Comparison of ENCODE assay signal across 9 mouse cellular contexts in genomic region chr9:96134916-96135315, GRCm38 (mm10). TPM values are rescaled to one million over a fixed set of nuclear protein-coding genes. Genes with fewer than 3 reads are reported as not detected.
DNase-seq lines count a peak whose midpoint lies in the region; ATAC-seq and TF ChIP-seq lines count a peak whose summit lies in the region.
"Had no signal": no experiment of that assay in that cellular context is flagged by ENCODE, and none has a peak within 500 bp of the region (broad histone marks: within the 10 kb centered on the region; RNA-seq: fewer than 3 reads in every experiment).

No protein-coding gene starts in this region.

- H3K27ac ChIP-seq in CH12.LX (ENCODE audit: insufficient read depth, low read depth) = no peak overlapping the region
- no peak overlapping the region for H3K27ac ChIP-seq in midbrain, embryonic 13.5 days
- no peak overlapping the region for H3K27ac ChIP-seq in kidney, embryonic 16.5 days (ENCODE audit: low read length)
- H3K27ac ChIP-seq: neural tube, embryonic 12.5 days had no signal

- no peak overlapping the region for H3K4me3 ChIP-seq in CH12.LX (replicated peaks in 1 of 3; ENCODE audit: low read depth in 2 of 3, low read length in 2 of 3, poor library complexity in 1 of 3)
- H3K4me3 ChIP-seq in midbrain, embryonic 13.5 days (replicated peaks) = no peak overlapping the region
- no peak overlapping the region for H3K4me3 ChIP-seq in kidney, embryonic 16.5 days (ENCODE audit: low read length)
- H3K4me3 ChIP-seq: neural tube, embryonic 12.5 days had no signal

- POLR2A ChIA-PET in Patski (lab: Charles Lee) = no interaction called here

- DNase-seq in CH12.LX (ENCODE audit: extremely low read depth) (peak; percentile 9), Patski (ENCODE audit: low read depth, low spot score) (no peak)
- DNase-seq in gastrocnemius, postnatal 36 days = peak; percentile 44 to 54
- peak; percentile 35 to 36 for DNase-seq in left cerebral cortex, adult 18-20 months (ENCODE audit: low spot score in 2 of 2)
- peak; percentile 36 for DNase-seq in right cerebral cortex, postnatal 25 days
- no peak for DNase-seq in cerebellum, adult 9-11 months

- H3K9ac ChIP-seq in CH12.LX (ENCODE audit: insufficient read depth, low read depth) = no peak overlapping the region
- no peak overlapping the region for H3K9ac ChIP-seq in midbrain, embryonic 13.5 days (replicated peaks)
- no peak overlapping the region for H3K9ac ChIP-seq in kidney, embryonic 16.5 days (replicated peaks; ENCODE audit: low read length)
- H3K9ac ChIP-seq: neural tube, embryonic 12.5 days had no signal

- in situ Hi-C loops in CH12.LX (cut with MboI; ENCODE audit: low pct_ligation_motif_present, low pct_unique_long_range_greater_than_20kb, low sequenced_read_pairs) = no loop called here
- in situ Hi-C loops in Patski (cut with MboI; ENCODE audit: low pct_unique_long_range_greater_than_20kb) = no loop called here

- CTCF ChIA-PET in Patski (lab: Charles Lee) = interaction anchor here (1.0 kb wide), 1 partner anchor 78 kb away, joined by 3 read pairs; no protein-coding TSS in a partner anchor

- peaks cover 0 to 1% of the 10 kb centered on the region in 2 experiments; a peak in 1 of 4 replicates for H3K4me1 ChIP-seq in CH12.LX (ENCODE audit: control insufficient read depth in 1 of 2, insufficient read depth in 2 of 2)
- H3K4me1 ChIP-seq in midbrain, embryonic 13.5 days (replicated peaks) = peaks cover 5% of the 10 kb centered on the region
- no peaks in the 10 kb centered on the region for H3K4me1 ChIP-seq in kidney, embryonic 16.5 days (ENCODE audit: insufficient read depth, low read length)
- H3K4me1 ChIP-seq: neural tube, embryonic 12.5 days had no signal

- 79% methylated on average over 8 of the region's 8 CpGs for WGBS in midbrain, embryonic 13.5 days
- WGBS in kidney, embryonic 16.5 days = 58% methylated on average over 8 of the region's 8 CpGs

- intact Hi-C loops in gastrocnemius, postnatal 36 days (cut with DNase I) = no loop called here

- TF ChIP-seq CTCF in CH12.LX (conservative IDR thresholded peaks at IDR 0.05 in 1 of 2, IDR thresholded peaks at IDR 0.05 in 1 of 2; ENCODE audit: low read depth in 2 of 2, low read length in 2 of 2) (no peak), Patski (IDR thresholded peaks at IDR 0.05) (no peak)

- TF ChIP-seq EP300 in CH12.LX (IDR thresholded peaks at IDR 0.05; ENCODE audit: low read length) = no peak

- H3K9me3 ChIP-seq in CH12.LX (replicated peaks; ENCODE audit: low read length) = no peaks in the 10 kb centered on the region
- no peaks in the 10 kb centered on the region for H3K9me3 ChIP-seq in midbrain, embryonic 13.5 days
- H3K9me3 ChIP-seq in kidney, embryonic 16.5 days (ENCODE audit: low read length) = no peaks in the 10 kb centered on the region
- H3K9me3 ChIP-seq: neural tube, embryonic 12.5 days had no signal

- H3K36me3 ChIP-seq in CH12.LX (replicated peaks in 1 of 2; ENCODE audit: control insufficient read depth in 1 of 2, insufficient read depth in 1 of 2, low read length in 1 of 2) = no peaks in the 10 kb centered on the region
- no peaks in the 10 kb centered on the region for H3K36me3 ChIP-seq in midbrain, embryonic 13.5 days
- H3K36me3 ChIP-seq in kidney, embryonic 16.5 days (ENCODE audit: insufficient read depth, low read length) = 0 out of 2 replicates have a peak, but pooled peaks cover 5% of the 10 kb centered on the region
- H3K36me3 ChIP-seq: neural tube, embryonic 12.5 days had no signal

- H3K4me2 ChIP-seq in CH12.LX (ENCODE audit: insufficient read depth, low read depth, poor library complexity, severe bottlenecking) = no peak overlapping the region
- no peak overlapping the region for H3K4me2 ChIP-seq in midbrain, embryonic 13.5 days (replicated peaks)
- no peak overlapping the region for H3K4me2 ChIP-seq in kidney, embryonic 16.5 days (replicated peaks; ENCODE audit: low read depth, low read length)
- H3K4me2 ChIP-seq: neural tube, embryonic 12.5 days had no signal

- TF ChIP-seq POLR2A in CH12.LX (IDR thresholded peaks at IDR 0.05; ENCODE audit: low read depth, low read length) = no peak

- TF ChIP-seq RAD21 in CH12.LX (IDR thresholded peaks at IDR 0.05; ENCODE audit: low read depth, low read length) = no peak

- H3K79me2 ChIP-seq in CH12.LX (replicated peaks; ENCODE audit: control insufficient read depth, extremely low read depth, insufficient read depth, poor library complexity, severe bottlenecking) = no peaks in the 10 kb centered on the region

- peak; percentile 86 for ATAC-seq in Patski
- ATAC-seq in midbrain, embryonic 13.5 days = no peak
- ATAC-seq in kidney, embryonic 16.5 days (ENCODE audit: low FRiP score, low TSS enrichment) = no peak

- no peaks in the 10 kb centered on the region for H3K27me3 ChIP-seq in CH12.LX (replicated peaks)
- no peaks in the 10 kb centered on the region for H3K27me3 ChIP-seq in Patski
- H3K27me3 ChIP-seq in midbrain, embryonic 13.5 days = no peaks in the 10 kb centered on the region
- no peaks in the 10 kb centered on the region for H3K27me3 ChIP-seq in kidney, embryonic 16.5 days (ENCODE audit: insufficient read depth, low read length)
- H3K27me3 ChIP-seq: neural tube, embryonic 12.5 days had no signal

- dilution Hi-C loops in CH12.LX (cut with MboI; ENCODE audit: extremely low pct_ligation_motif_present, extremely low pct_unique_long_range_greater_than_20kb, low sequenced_read_pairs) = no loop called here

TF ChIP-seq in CH12.LX, 34 proteins besides CTCF, POLR2A, EP300 and RAD21:
- TF ChIP-seq MAX (IDR thresholded peaks at IDR 0.05; ENCODE audit: low read length) (no peak), ELF1 (IDR thresholded peaks at IDR 0.05; ENCODE audit: low read depth, low read length) (no peak), JUN (IDR thresholded peaks at IDR 0.05; ENCODE audit: insufficient read depth, low read depth, low read length) (no peak), ZKSCAN1 (IDR thresholded peaks at IDR 0.05; ENCODE audit: borderline replicate concordance, low read depth, low read length) (no peak), KAT2A (IDR thresholded peaks at IDR 0.05; ENCODE audit: insufficient replicate concordance, low read length) (no peak), HCFC1 (IDR thresholded peaks at IDR 0.05; ENCODE audit: low read depth, low read length) (no peak), RCOR1 (conservative IDR thresholded peaks at IDR 0.05; ENCODE audit: low read depth, low read length) (no peak), JUND (conservative IDR thresholded peaks at IDR 0.05; ENCODE audit: low read depth, low read length) (no peak), MEF2A (IDR thresholded peaks at IDR 0.05; ENCODE audit: borderline replicate concordance, low read depth, low read length) (no peak)

RNA-seq across cellular contexts. Expression of gene Gk5, which starts 15.8 kb away (rescaled TPM):
- total RNA-seq in CH12.LX (2012; rRNA removed) (1.9 and 2.0 TPM in 2 replicates), CH12.LX (2014; rRNA removed) (2.2 and 2.6 TPM in 2 replicates)
- polyA plus RNA-seq in CH12.LX (2012; ENCODE audit: insufficient read length, low read depth) (1.8 and 2.4 TPM in 2 replicates), Patski (2021) (1.9 TPM)
- 1 to 10 TPM; 1.5 to 1.7 TPM for total RNA-seq in gastrocnemius, postnatal 36 days (2021)
- 1 to 10 TPM; 3.4 to 4.2 TPM for total RNA-seq in left cerebral cortex, adult 18-20 months (2021)
- 1.5 and 1.9 TPM in 2 replicates for polyA plus RNA-seq in midbrain, embryonic 13.5 days (2015; fragmentation: Nextera tagmentation; extraction: Ambion mirVana)
- 5.6 and 5.9 TPM in 2 replicates for polyA plus RNA-seq in kidney, embryonic 16.5 days (2015; fragmentation: Nextera tagmentation; extraction: Ambion mirVana)

Comparison
In these comparisons a context has a peak if more than half of its experiments do, and no peak if none do; other contexts are left out.
1. DNase-seq: peak in CH12.LX (single experiment), gastrocnemius, postnatal 36 days (2 of 2), left cerebral cortex, adult 18-20 months (2 of 2) and right cerebral cortex, postnatal 25 days (single experiment); none in Patski (single experiment) and cerebellum, adult 9-11 months (single experiment).